Mouse (Mus musculus) layer of hippocampus, postnatal 14 days (tissue): ENCODE results near the gene Klk1b4. TPM values are rescaled to one million over a fixed set of nuclear protein-coding genes. Genes with fewer than 3 reads are reported as not detected.

Source experiments
- DNase-seq, 2 experiments: peaks; one replicate each; pipeline ENCODE4 v3.0.0; 2021 to 2022; ENCODE audit warnings: low spot score in 2 of 2, mixed read lengths in 1 of 2
- total RNA-seq, 2 experiments: library from RNA; stranded (reverse); gene quantifications; 2 replicates each; pipeline ENCODE4 v1.2.3; 2021

Klk1b4 gene
- total RNA-seq, 2 experiments from 2014 or later, result not detected

DNA sequence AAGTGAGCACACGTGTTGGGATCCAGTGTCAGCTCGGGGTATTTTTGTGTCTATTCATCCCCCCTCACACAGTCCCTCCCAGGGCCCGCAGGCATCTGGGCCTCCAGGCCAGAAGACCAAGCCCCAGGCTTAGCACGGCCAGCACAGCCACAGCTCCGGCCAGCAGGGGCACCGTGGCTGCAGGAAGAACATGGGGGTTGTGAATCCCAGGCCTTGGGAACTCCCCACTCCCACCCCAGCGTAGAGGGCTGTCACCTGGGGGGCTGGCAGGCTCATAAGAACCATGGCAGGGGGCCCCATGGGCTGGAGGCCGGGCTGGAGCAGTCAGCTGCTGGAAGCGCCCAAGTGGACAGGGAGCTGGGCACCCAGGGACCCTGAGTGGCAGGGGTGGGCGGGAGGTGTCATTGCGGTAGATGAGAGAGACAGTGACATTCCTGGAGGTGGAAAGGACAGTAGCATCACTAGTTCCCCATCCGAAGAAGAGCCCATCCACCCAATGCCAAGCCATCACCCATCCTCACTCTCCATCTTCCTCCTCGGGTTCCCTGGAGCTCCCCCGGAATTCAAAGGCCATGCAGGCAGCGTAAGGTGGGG lies 45.9 kb downstream of the Klk1b4 start:
- DNase-seq, result no peak

DNA sequence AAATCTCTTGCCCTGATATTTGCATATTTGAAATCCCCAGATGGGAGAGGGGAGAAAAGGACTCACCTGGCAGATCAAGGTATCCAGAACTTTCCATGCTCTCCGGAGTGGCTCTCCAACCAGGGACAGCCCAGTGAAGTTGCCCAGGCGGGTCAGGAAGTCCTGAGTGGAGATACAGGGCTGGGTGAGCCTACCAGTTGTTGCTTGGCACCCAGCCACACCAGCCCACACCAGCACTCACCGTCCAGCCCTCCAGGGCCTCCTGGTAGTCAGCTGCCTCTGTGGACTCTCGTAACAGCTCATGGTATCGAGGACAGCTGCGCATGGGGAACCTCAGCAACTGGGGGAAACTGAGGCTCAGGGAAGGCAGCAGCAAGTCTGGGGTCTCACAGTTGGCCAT lies 47.7 kb downstream of the Klk1b4 start:
- no peak for DNase-seq

DNA sequence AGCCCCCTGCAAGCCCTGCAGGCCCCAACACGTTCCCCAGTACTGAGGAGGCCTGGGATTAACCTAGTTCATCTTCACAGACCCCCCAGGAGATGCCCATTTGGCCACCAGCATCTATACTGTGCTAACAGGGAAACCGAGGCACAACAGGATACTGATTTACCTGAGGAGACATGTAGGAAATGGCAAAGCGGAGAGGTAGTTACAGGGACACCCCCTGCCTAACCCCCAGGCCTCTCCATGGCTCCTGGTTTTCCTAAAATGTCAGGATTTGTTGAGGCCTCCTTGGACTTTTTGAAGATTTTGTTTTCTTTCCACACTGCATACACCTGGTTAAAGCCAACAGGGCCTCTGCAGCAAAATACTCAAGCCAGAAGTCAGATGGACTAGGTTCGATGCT lies 50.0 kb downstream of the Klk1b4 start, which contains the start of gene Acp4:
TSS of gene Acp4 (minus strand) at position 101 of the 400 bp plus-strand sequence.
- DNase-seq, result no peak

- no peak for DNase-seq
These were observed 53.2 kb downstream of the Klk1b4 start for GRCm38 (mm10) chr7:44260410-44260809.

GRCm38 (mm10) chr7:44261147-44261546 lies 53.9 kb downstream of the Klk1b4 start, which contains the start of gene Gm15517:
Gm15517 (plus strand) TSS chr7:44261447.
- DNase-seq, result no peak

Other genes with a start within 250 kb of the Klk1b4 start
- not detected for gene Klk1b1, start 240.7 kb upstream of the Klk1b4 start, total RNA-seq
- not detected for gene Klk1b9, start 231.4 kb upstream of the Klk1b4 start, total RNA-seq
- not detected for gene Klk1b11, start 211.6 kb upstream of the Klk1b4 start, total RNA-seq
- not detected for gene Klk1b26, start 195.3 kb upstream of the Klk1b4 start, total RNA-seq
- gene Klk1b27, start 155.1 kb upstream of the Klk1b4 start, total RNA-seq, result not detected
- gene Klk1b21, start 105.1 kb upstream of the Klk1b4 start, total RNA-seq, result not detected
- not detected for gene Klk1b22, start 94.8 kb upstream of the Klk1b4 start, total RNA-seq
- gene Klk1b16, start 70.7 kb upstream of the Klk1b4 start, total RNA-seq, result not detected
- gene Klk1b24, start 19.2 kb upstream of the Klk1b4 start, total RNA-seq, result not detected
- not detected for gene Klk1b3, start 9.2 kb upstream of the Klk1b4 start, total RNA-seq
- not detected for gene Klk1b5, start 8.5 kb downstream of the Klk1b4 start, total RNA-seq
- gene Klk1, start 17.9 kb downstream of the Klk1b4 start, total RNA-seq, result not detected
- gene Gm36864, start 28.7 kb downstream of the Klk1b4 start, total RNA-seq, result not detected
- 1 to 10 TPM; 1.4 to 1.5 TPM for gene 1700028J19Rik, start 39.3 kb downstream of the Klk1b4 start, total RNA-seq
- 100 to 1,000 TPM in 1 of 2 experiments, 10 to 100 TPM in 1; 83.1 to 105 TPM for gene 2410002F23Rik, start 39.3 kb downstream of the Klk1b4 start, total RNA-seq
- not detected for gene Acp4, start 49.9 kb downstream of the Klk1b4 start, total RNA-seq
- not detected for gene Gm15517, start 54.0 kb downstream of the Klk1b4 start, total RNA-seq
- 1 to 10 TPM; 2.5 to 2.8 TPM for gene Clec11a, start 99.5 kb downstream of the Klk1b4 start, total RNA-seq
- gene Shank1, start 102.8 kb downstream of the Klk1b4 start, total RNA-seq, result 100 to 1,000 TPM; 566 to 582 TPM
- gene Syt3, start 176.7 kb downstream of the Klk1b4 start, total RNA-seq, result 10 to 100 TPM; 95.5 to 98.4 TPM
- 1 to 10 TPM; 2.3 TPM for gene 1700008O03Rik, start 178.4 kb downstream of the Klk1b4 start, total RNA-seq
- gene Lrrc4b, start 221.6 kb downstream of the Klk1b4 start, total RNA-seq, result 100 to 1,000 TPM; 299 to 301 TPM